Mouse (Mus musculus) urinary bladder, postnatal 0 days (tissue): ENCODE results near the gene Clec4a2. TPM values are rescaled to one million over a fixed set of nuclear protein-coding genes. Genes with fewer than 3 reads are reported as not detected.

Experiments used
- polyA plus RNA-seq: library from polyadenylated mRNA; unstranded; fragments of >200 nt; fragmentation: Nextera tagmentation; extraction: Ambion mirVana; gene quantifications from 2 replicates; pipeline ENCODE4 v1.2.1, GENCODE M21; 2015

Clec4a2 gene
- polyA plus RNA-seq = 7.9 and 11.4 TPM in 2 replicates

DNA sequence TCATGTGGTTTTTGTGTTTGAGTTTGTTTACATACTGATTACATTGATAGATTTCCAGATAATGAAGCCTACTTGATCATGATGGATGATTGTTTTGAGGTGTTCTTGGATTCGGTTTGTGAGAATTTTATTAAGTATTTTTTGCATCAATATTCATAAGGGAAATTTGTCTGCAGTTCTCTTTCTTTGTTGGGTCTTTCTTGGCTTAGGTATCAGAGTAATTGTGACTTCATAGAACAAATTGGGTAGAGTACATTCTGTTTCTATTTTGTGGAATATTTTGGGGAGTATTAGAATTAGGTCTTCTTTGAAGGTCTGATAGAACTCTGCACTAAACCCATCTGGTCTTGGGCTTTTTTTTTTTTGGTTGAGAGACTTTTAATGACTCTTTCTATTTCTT lies at the start of gene Clec4a2:
TSS of gene Clec4a2 (plus strand) at position 301 of the 400 bp plus-strand sequence.

GRCm38 (mm10) chr6:123172593-123172992 lies 66.4 kb downstream of the Clec4a2 start, which contains the start of gene Clec4b2:
TSS of gene Clec4b2 (plus strand) at chr6:123172893.

Other genes starting within 250 kb of the Clec4a2 start
- 31.6 and 39.2 TPM in 2 replicates for gene Necap1, start 232.0 kb upstream of the Clec4a2 start, polyA plus RNA-seq
- gene Clec4a1, start 184.6 kb upstream of the Clec4a2 start, polyA plus RNA-seq = 5.9 TPM in 2 replicates
- 4.7 TPM in 2 replicates for gene Clec4a3, start 153.9 kb upstream of the Clec4a2 start, polyA plus RNA-seq
- gene Clec4a4, start 116.1 kb upstream of the Clec4a2 start, polyA plus RNA-seq = not detected in 2 replicates
- gene Clec4b1, start 56.5 kb upstream of the Clec4a2 start, polyA plus RNA-seq = not detected in 2 replicates
- not detected in 2 replicates for gene Clec4b2, start 66.5 kb downstream of the Clec4a2 start, polyA plus RNA-seq
- 6.8 and 11.6 TPM in 2 replicates for gene Clec4n, start 123.4 kb downstream of the Clec4a2 start, polyA plus RNA-seq
- gene Clec4d, start 155.7 kb downstream of the Clec4a2 start, polyA plus RNA-seq = 3.4 and 20.4 TPM in 2 replicates
- gene Clec4e, start 183.4 kb downstream of the Clec4a2 start, polyA plus RNA-seq = 0.33 and 1.2 TPM in 2 replicates
- not detected in 2 replicates for gene Vmn2r19, start 201.9 kb downstream of the Clec4a2 start, polyA plus RNA-seq